16 mouse cellular contexts compared by ENCODE assay signal in genomic region chr11:43353602-43354001, GRCm38 (mm10).
DNase-seq lines count a peak whose midpoint lies in the region; ATAC-seq and TF ChIP-seq lines count a peak whose summit lies in the region.
"Had no signal": no experiment of that assay in that cellular context is flagged by ENCODE, and none has a peak within 500 bp of the region (broad histone marks: within the 10 kb centered on the region; RNA-seq: fewer than 3 reads in every experiment).

No protein-coding gene starts in this region.

- no peak overlapping the region for H3K4me2 ChIP-seq in liver, embryonic 16.5 days (ENCODE audit: low read depth, low read length)
- no peak overlapping the region for H3K4me2 ChIP-seq in liver, embryonic 12.5 days
- H3K4me2 ChIP-seq: hindbrain, embryonic 13.5 days; intestine, embryonic 15.5 days; midbrain, embryonic 13.5 days had no signal

- intact Hi-C loops in gastrocnemius, postnatal 14 days (cut with DNase I; ENCODE audit: low total_unique reads) = no loop called here

- peak; percentile 4 for DNase-seq in lung, postnatal 14 days
- DNase-seq in splenic B cell, adult 2 months (ENCODE audit: low read depth, low spot score) = peak; percentile 64
- no peak for DNase-seq in kidney, postnatal 25 days
- DNase-seq in gastrocnemius, postnatal 14 days = no peak
- DNase-seq: cerebellum, adult 9-10 months; gastrocnemius, adult 2 months; left cerebral cortex, postnatal 4 days; thymus, postnatal 25 days had no signal

- peak; percentile 32; the same call in 1 of the 2 replicates for ATAC-seq in liver, embryonic 16.5 days (ENCODE audit: low read depth)
- no peak for ATAC-seq in liver, embryonic 12.5 days
- ATAC-seq: intestine, embryonic 15.5 days; midbrain, embryonic 13.5 days had no signal

- H3K9me3 ChIP-seq in liver, embryonic 16.5 days (replicated peaks; ENCODE audit: control insufficient read depth, low read length) = no peaks in the 10 kb centered on the region
- H3K9me3 ChIP-seq in liver, embryonic 12.5 days (replicated peaks) = no peaks in the 10 kb centered on the region
- H3K9me3 ChIP-seq: hindbrain, embryonic 13.5 days; intestine, embryonic 15.5 days; midbrain, embryonic 13.5 days had no signal

- TF ChIP-seq CTCF in bone marrow macrophage, adult 2 months (IDR thresholded peaks at IDR 0.05; ENCODE audit: low read depth, low read length) = no peak

- no peak for TF ChIP-seq POLR2A in bone marrow macrophage, adult 2 months (IDR thresholded peaks at IDR 0.05; ENCODE audit: borderline replicate concordance, low read depth, low read length)

- no peaks in the 10 kb centered on the region for H3K36me3 ChIP-seq in liver, embryonic 16.5 days (ENCODE audit: control insufficient read depth, insufficient read depth)
- no peaks in the 10 kb centered on the region for H3K36me3 ChIP-seq in liver, embryonic 12.5 days
- H3K36me3 ChIP-seq in splenic B cell, adult 2 months (ENCODE audit: control insufficient read depth, insufficient read depth, low read length, poor library complexity, severe bottlenecking) = no peaks in the 10 kb centered on the region
- H3K36me3 ChIP-seq: hindbrain, embryonic 13.5 days; intestine, embryonic 15.5 days; midbrain, embryonic 13.5 days had no signal

- no peak overlapping the region for H3K4me3 ChIP-seq in liver, embryonic 16.5 days (ENCODE audit: low read depth, low read length)
- H3K4me3 ChIP-seq in liver, embryonic 12.5 days = no peak overlapping the region
- no peak overlapping the region for H3K4me3 ChIP-seq in bone marrow macrophage, adult 2 months (ENCODE audit: insufficient read depth, low read length)
- H3K4me3 ChIP-seq: gastrocnemius, adult 2 months; hindbrain, embryonic 13.5 days; intestine, embryonic 15.5 days; midbrain, embryonic 13.5 days; myocyte had no signal

- 35% methylated on average over 4 of the region's 4 CpGs for WGBS in liver, embryonic 16.5 days (ENCODE audit: insufficient replicate concordance)
- WGBS in liver, embryonic 12.5 days (ENCODE audit: insufficient replicate concordance) = 37% methylated on average over 4 of the region's 4 CpGs

- H3K27me3 ChIP-seq in liver, embryonic 16.5 days (ENCODE audit: control insufficient read depth, insufficient read depth, low read depth, low read length) = no peaks in the 10 kb centered on the region
- no peaks in the 10 kb centered on the region for H3K27me3 ChIP-seq in liver, embryonic 12.5 days (replicated peaks)
- no peaks in the 10 kb centered on the region for H3K27me3 ChIP-seq in splenic B cell, adult 2 months (ENCODE audit: control insufficient read depth, insufficient read depth, low read length, poor library complexity, severe bottlenecking)
- H3K27me3 ChIP-seq: hindbrain, embryonic 13.5 days; intestine, embryonic 15.5 days; midbrain, embryonic 13.5 days had no signal

- H3K27ac ChIP-seq in liver, embryonic 16.5 days (ENCODE audit: low read length) = peak overlapping the region; percentile 27; the same call in 1 of the 2 replicates
- H3K27ac ChIP-seq in liver, embryonic 12.5 days = no peak overlapping the region
- H3K27ac ChIP-seq in bone marrow macrophage, adult 2 months (ENCODE audit: insufficient read depth, low read depth, low read length) = peak overlapping the region; percentile 73
- H3K27ac ChIP-seq: gastrocnemius, adult 2 months; hindbrain, embryonic 13.5 days; intestine, embryonic 15.5 days; liver, embryonic 14.5 days; midbrain, embryonic 13.5 days had no signal

- no peaks in the 10 kb centered on the region for H3K4me1 ChIP-seq in liver, embryonic 16.5 days (ENCODE audit: control insufficient read depth, low read depth, low read length)
- H3K4me1 ChIP-seq in liver, embryonic 12.5 days = no peaks in the 10 kb centered on the region
- H3K4me1 ChIP-seq in bone marrow macrophage, adult 2 months (ENCODE audit: control insufficient read depth, insufficient read depth, low read length) = peaks cover 38% of the 10 kb centered on the region
- H3K4me1 ChIP-seq: intestine, embryonic 15.5 days had no signal

- no peak overlapping the region for H3K9ac ChIP-seq in liver, embryonic 16.5 days (ENCODE audit: low read depth, low read length)
- no peak overlapping the region for H3K9ac ChIP-seq in liver, embryonic 12.5 days
- H3K9ac ChIP-seq: hindbrain, embryonic 13.5 days; intestine, embryonic 15.5 days; liver, embryonic 14.5 days; midbrain, embryonic 13.5 days had no signal

Comparison
In these comparisons a context has a peak if more than half of its experiments do, and no peak if none do; other contexts are left out.
1. DNase-seq: peak in lung, postnatal 14 days (single experiment) and splenic B cell, adult 2 months (single experiment); none in kidney, postnatal 25 days (0 of 2) and gastrocnemius, postnatal 14 days (single experiment).